9 mouse cellular contexts compared by ENCODE assay signal in the genomic region with DNA sequence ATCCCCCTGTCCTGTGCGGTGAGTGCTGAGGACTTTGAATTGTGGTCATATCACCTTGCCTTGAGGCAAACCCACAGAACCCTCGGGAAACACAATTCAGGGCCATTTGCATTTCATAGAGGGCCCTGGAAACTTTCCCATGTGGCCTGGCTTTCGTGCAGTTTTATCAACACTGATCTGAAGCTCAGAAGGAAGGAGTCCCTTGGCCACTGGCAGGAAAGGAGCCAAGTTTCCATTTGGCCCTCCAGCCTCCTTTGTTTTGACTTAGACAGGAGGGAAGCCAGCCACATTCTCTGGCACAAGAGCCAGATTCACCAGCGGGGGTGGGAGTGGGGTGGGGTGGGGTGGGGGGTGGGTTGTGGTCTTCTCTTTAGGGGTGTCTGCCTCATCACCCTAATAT. TPM values are rescaled to one million over a fixed set of nuclear protein-coding genes. Genes with fewer than 3 reads are reported as not detected.
DNase-seq lines count a peak whose midpoint lies in the region; ATAC-seq and TF ChIP-seq lines count a peak whose summit lies in the region.
"Had no signal": no experiment of that assay in that cellular context is flagged by ENCODE, and none has a peak within 500 bp of the region (broad histone marks: within the 10 kb centered on the region; RNA-seq: fewer than 3 reads in every experiment).

No protein-coding gene starts in this region.

- H3K36me3 ChIP-seq in forebrain, postnatal 0 days (ENCODE audit: insufficient read depth): no peaks in the 10 kb centered on the region
- no peaks in the 10 kb centered on the region for H3K36me3 ChIP-seq in forebrain, embryonic 10.5 days (replicated peaks)
- H3K36me3 ChIP-seq in heart, embryonic 15.5 days: no peaks in the 10 kb centered on the region
- H3K36me3 ChIP-seq: limb, embryonic 12.5 days had no signal

- no peak overlapping the region for H3K27ac ChIP-seq in forebrain, postnatal 0 days (ENCODE audit: low read depth, low read length)
- H3K27ac ChIP-seq in forebrain, embryonic 10.5 days: no peak overlapping the region
- peak overlapping the region; percentile 49; the same call in 1 of the 2 replicates for H3K27ac ChIP-seq in heart, embryonic 15.5 days
- H3K27ac ChIP-seq: limb, embryonic 12.5 days had no signal

- peak; percentile 63 for DNase-seq in forebrain, postnatal 0 days
- DNase-seq in forebrain, embryonic 10.5 days (ENCODE audit: extremely low spot score, low spot score): no peak
- DNase-seq in adrenal gland, adult 8-10 months: peak; percentile 45
- DNase-seq in lung, adult 18-20 months: peak; percentile 77 to 80
- no peak for DNase-seq in layer of hippocampus, adult 8-10 months (ENCODE audit: low spot score in 2 of 2)

- 15% methylated on average over 4 of the region's 4 CpGs for WGBS in forebrain, postnatal 0 days
- 65% methylated on average over 4 of the region's 4 CpGs for WGBS in forebrain, embryonic 10.5 days
- 23% methylated on average over 4 of the region's 4 CpGs for WGBS in heart, embryonic 15.5 days

- H3K9me3 ChIP-seq in forebrain, postnatal 0 days (ENCODE audit: low read length): no peaks in the 10 kb centered on the region
- no peaks in the 10 kb centered on the region for H3K9me3 ChIP-seq in forebrain, embryonic 10.5 days
- no peaks in the 10 kb centered on the region for H3K9me3 ChIP-seq in heart, embryonic 15.5 days (replicated peaks)

- H3K4me3 ChIP-seq in forebrain, postnatal 0 days (ENCODE audit: low read depth, low read length): no peak overlapping the region
- no peak overlapping the region for H3K4me3 ChIP-seq in forebrain, embryonic 10.5 days
- H3K4me3 ChIP-seq in heart, embryonic 15.5 days: no peak overlapping the region
- H3K4me3 ChIP-seq: limb, embryonic 12.5 days had no signal

- 0 out of 2 replicates have a peak, but pooled peaks have one; percentile 32 for ATAC-seq in forebrain, postnatal 0 days
- ATAC-seq in heart, embryonic 15.5 days (replicated peaks; ENCODE audit: insufficient number of reproducible peaks, insufficient read depth, low FRiP score, low read depth): 0 out of 2 replicates have a peak, but pooled peaks have one; percentile 35
- no peak for ATAC-seq in activated CD4-positive, CD25-positive, alpha-beta regulatory T cell, adult 4 months
- ATAC-seq in frontal cortex, adult (ENCODE audit: low TSS enrichment): no peak

- H3K4me1 ChIP-seq in forebrain, postnatal 0 days (ENCODE audit: insufficient read depth): no peaks in the 10 kb centered on the region
- no peaks in the 10 kb centered on the region for H3K4me1 ChIP-seq in forebrain, embryonic 10.5 days
- peaks cover 19% of the 10 kb centered on the region for H3K4me1 ChIP-seq in heart, embryonic 15.5 days (replicated peaks)
- H3K4me1 ChIP-seq: limb, embryonic 12.5 days had no signal

- H3K4me2 ChIP-seq in forebrain, postnatal 0 days (ENCODE audit: low read depth): no peak overlapping the region
- no peak overlapping the region for H3K4me2 ChIP-seq in heart, embryonic 15.5 days
- H3K4me2 ChIP-seq: limb, embryonic 12.5 days had no signal

- no peak overlapping the region for H3K9ac ChIP-seq in forebrain, postnatal 0 days
- no peak overlapping the region for H3K9ac ChIP-seq in heart, embryonic 15.5 days
- H3K9ac ChIP-seq: limb, embryonic 12.5 days had no signal

- no peaks in the 10 kb centered on the region for H3K27me3 ChIP-seq in forebrain, postnatal 0 days (ENCODE audit: insufficient read depth, low read length)
- H3K27me3 ChIP-seq in forebrain, embryonic 10.5 days (ENCODE audit: poor library complexity, severe bottlenecking): no peaks in the 10 kb centered on the region
- no peaks in the 10 kb centered on the region for H3K27me3 ChIP-seq in heart, embryonic 15.5 days
- H3K27me3 ChIP-seq: limb, embryonic 12.5 days had no signal

- no peak for TF ChIP-seq CTCF in forebrain, postnatal 0 days (IDR thresholded peaks at IDR 0.05; ENCODE audit: low read depth)

RNA-seq across cellular contexts. Expression of gene Klhl25, which starts 41.4 kb away (rescaled TPM):
- 37.0 and 41.2 TPM in 2 replicates for total RNA-seq in forebrain, postnatal 0 days (2014; rRNA removed)
- 16.6 and 18.5 TPM in 2 replicates for polyA plus RNA-seq in forebrain, postnatal 0 days (2015; fragmentation: Nextera tagmentation; extraction: Ambion mirVana)
- polyA plus RNA-seq in forebrain, embryonic 10.5 days (2016; fragmentation: Nextera tagmentation; extraction: Ambion mirVana): 24.2 and 25.2 TPM in 2 replicates
- total RNA-seq in adrenal gland, adult 8-10 months (2022): 10 to 100 TPM; 15.2 to 18.5 (median 17.5) TPM
- 7.7 and 11.5 TPM in 2 replicates for polyA plus RNA-seq in heart, embryonic 15.5 days (2015; fragmentation: Nextera tagmentation; extraction: Ambion mirVana)
- polyA plus RNA-seq in activated CD4-positive, CD25-positive, alpha-beta regulatory T cell, adult 4 months (2017; shearing (Covaris generic)): 10 to 100 TPM; 10.6 to 18.5 TPM
- total RNA-seq in layer of hippocampus, adult 8-10 months (2022): 10 to 100 TPM in 3 of 4 experiments, 1 to 10 TPM in 1; 7.6 to 14.6 (median 11.4) TPM

Comparison
In these comparisons a context has a peak if more than half of its experiments do, and no peak if none do; other contexts are left out.
1. DNase-seq: peak in forebrain, postnatal 0 days (single experiment), adrenal gland, adult 8-10 months (single experiment) and lung, adult 18-20 months (2 of 2); none in forebrain, embryonic 10.5 days (single experiment) and layer of hippocampus, adult 8-10 months (0 of 2).
2. ATAC-seq: peak in forebrain, postnatal 0 days (single experiment) and heart, embryonic 15.5 days (single experiment); none in activated CD4-positive, CD25-positive, alpha-beta regulatory T cell, adult 4 months (single experiment) and frontal cortex, adult (single experiment).